Mouse (Mus musculus) lung, postnatal 0 days (tissue): ENCODE data around the gene Mrrf. TPM values are rescaled to one million over a fixed set of nuclear protein-coding genes. Genes with fewer than 3 reads are reported as not detected.

ENCODE experiments used
- ATAC-seq: fragments of 200-750 bp; cut with Nextera tagmentation; 2 replicates; pipeline ENCODE4 v1.8.0; 2017; ENCODE audit warnings: moderate library complexity
- DNase-seq: peaks from one replicate; pipeline ENCODE4 v3.0.0-alpha.2; 2016; ENCODE audit warnings: low spot score
- H3K27ac ChIP-seq: fragments of 300-500 bp; sonication (generic); 2 replicates; pipeline ENCODE4 v1.5.1; 2014; ENCODE audit warnings: antibody characterized with exemption, mild to moderate bottlenecking, low read length, mixed read lengths
- H3K27me3 ChIP-seq: fragments of 300-500 bp; sonication (generic); replicated peaks from 2 replicates; pipeline ENCODE4 v1.6.1; 2014; ENCODE audit warnings: low read length, mixed read lengths; ENCODE audit not compliant: insufficient read depth
- H3K36me3 ChIP-seq: fragments of 300-500 bp; sonication (generic); 2 replicates; pipeline ENCODE4 v1.6.1; 2014; ENCODE audit warnings: low read length, mixed read lengths; ENCODE audit not compliant: insufficient read depth
- H3K4me1 ChIP-seq: fragments of 300-500 bp; sonication (generic); 2 replicates; pipeline ENCODE4 v1.6.1; 2014; ENCODE audit warnings: antibody characterized with exemption, low read depth, low read length, mixed read lengths; ENCODE audit not compliant: insufficient read depth
- H3K4me2 ChIP-seq: fragments of 300-500 bp; sonication (generic); replicated peaks from 2 replicates; pipeline ENCODE4 v1.6.1; 2014; ENCODE audit warnings: low read depth, mild to moderate bottlenecking, low read length, moderate library complexity, mixed read lengths
- H3K4me3 ChIP-seq: fragments of 300-500 bp; sonication (generic); 2 replicates; pipeline ENCODE4 v1.5.1; 2014; ENCODE audit warnings: low read depth, low read length
- H3K9ac ChIP-seq: fragments of 300-500 bp; sonication (generic); replicated peaks from 2 replicates; pipeline ENCODE4 v1.6.1; 2014; ENCODE audit warnings: low read depth, mild to moderate bottlenecking
- H3K9me3 ChIP-seq: fragments of 300-500 bp; sonication (generic); 2 replicates; pipeline ENCODE4 v1.6.1; 2016; ENCODE audit warnings: low read length, mixed read lengths
- CTCF ChIP-seq: IDR thresholded peaks from 2 replicates; pipeline ENCODE4 v1.5.1; 2016; ENCODE audit warnings: antibody characterized with exemption, mild to moderate bottlenecking
- EP300 ChIP-seq: IDR thresholded peaks from 2 replicates; pipeline ENCODE4 v1.6.1; 2016; ENCODE audit warnings: antibody characterized with exemption, mild to moderate bottlenecking, control low read depth
- WGBS: fragments of 180-500 bp; shearing (Covaris S2); extraction: QIAGEN DNeasy Blood & Tissue Kit; methylation state at CpG from one replicate; pipeline ENCODE4 v1.1.7; 2014; 5-methylcytosine and 5-hydroxymethylcytosine counted together
- polyA plus RNA-seq: library from polyadenylated mRNA; unstranded; fragments of >200 nt; fragmentation: Nextera tagmentation; extraction: Ambion mirVana; gene quantifications from 2 replicates; pipeline ENCODE4 v1.2.1, GENCODE M21; 2015

The Mrrf gene
- polyA plus RNA-seq: 24.2 and 27.2 TPM in 2 replicates

- under 1% methylated on average over 49 of the region's 50 CpGs for WGBS
These were observed at the start of gene Mrrf, which contains the start of gene Rbm18 for GRCm38 (mm10) chr2:36136300-36136941. Mrrf (plus strand) TSS chr2:36136389. Rbm18 (minus strand) TSS chr2:36136773.

GRCm38 (mm10) chr2:36089190-36089589 lies 47.0 kb upstream of the Mrrf start:
- 56% methylated on average over 3 of the region's 3 CpGs for WGBS
- Histone ChIP-seq H3K4me1 (peaks cover 7% of the 10 kb centered on the region), H3K27ac (no peak overlapping the region), H3K9me3 (no peaks in the 10 kb centered on the region), H3K4me2 (no peak overlapping the region), H3K27me3 (peaks cover 38% of the 10 kb centered on the region), H3K36me3 (no peaks in the 10 kb centered on the region), H3K4me3 (no peak overlapping the region), H3K9ac (no peak overlapping the region)
- no peak for TF ChIP-seq EP300
- TF ChIP-seq CTCF: no peak
- ATAC-seq: no peak
- no peak for DNase-seq

More at GRCm38 (mm10) chr2:36136300-36136941, at the start of gene Mrrf, which contains the start of gene Rbm18:
- Histone ChIP-seq H3K36me3 (peaks cover 12% of the 10 kb centered on the region), H3K27ac (peak within 1 kb of the TSS; percentile 98), H3K27me3 (no peaks in the 10 kb centered on the region), H3K4me1 (peaks cover 8% of the 10 kb centered on the region; the same call in 1 of the 2 replicates), H3K4me2 (peak within 1 kb of the TSS; percentile 61), H3K4me3 (peak within 1 kb of the TSS; percentile 74), H3K9me3 (no peaks in the 10 kb centered on the region), H3K9ac (peak within 1 kb of the TSS; percentile 80)
- peak; percentile 97 for DNase-seq
- no peak; the same call in none of the 2 replicates for TF ChIP-seq EP300
- TF ChIP-seq CTCF: no peak
- peak; percentile 96 for ATAC-seq

- peak; percentile 42 for DNase-seq
- Histone ChIP-seq H3K4me2 (peak overlapping the region; percentile 60), H3K27ac (no peak overlapping the region), H3K36me3 (no peaks in the 10 kb centered on the region), H3K4me3 (peak overlapping the region; percentile 29), H3K4me1 (peaks cover 7% of the 10 kb centered on the region), H3K9ac (no peak overlapping the region), H3K9me3 (no peaks in the 10 kb centered on the region), H3K27me3 (peaks cover 54% of the 10 kb centered on the region)
- no peak for TF ChIP-seq EP300
- TF ChIP-seq CTCF: no peak
- 18% methylated on average over 64 of the region's 70 CpGs for WGBS
- ATAC-seq: peak; percentile 75
These were observed 45.1 kb upstream of the Mrrf start for GRCm38 (mm10) chr2:36090853-36091741.

- H3K27me3 ChIP-seq: peaks cover 66% of the 10 kb centered on the region
- H3K36me3 ChIP-seq: no peaks in the 10 kb centered on the region
- no peak overlapping the region for H3K4me3 ChIP-seq
- no peak overlapping the region for H3K9ac ChIP-seq
- no peak for DNase-seq
- TF ChIP-seq CTCF: no peak
- TF ChIP-seq EP300: no peak
- 30% methylated on average over 4 of the region's 4 CpGs for WGBS
- H3K27ac ChIP-seq: no peak overlapping the region
- H3K4me1 ChIP-seq: peaks cover 7% of the 10 kb centered on the region
- no peaks in the 10 kb centered on the region for H3K9me3 ChIP-seq
- H3K4me2 ChIP-seq: no peak overlapping the region
- no peak for ATAC-seq
These were observed 43.4 kb upstream of the Mrrf start for GRCm38 (mm10) chr2:36092748-36093147.

GRCm38 (mm10) chr2:36093301-36093700 lies 42.9 kb upstream of the Mrrf start:
- no peak for DNase-seq
- WGBS: 46% methylated on average over 7 of the region's 7 CpGs

GRCm38 (mm10) chr2:36093914-36094475 lies 42.2 kb upstream of the Mrrf start:
- DNase-seq (no peak), ATAC-seq (no peak)
- Histone ChIP-seq H3K4me2 (no peak overlapping the region), H3K9me3 (no peaks in the 10 kb centered on the region), H3K27ac (no peak overlapping the region), H3K4me1 (peaks cover 7% of the 10 kb centered on the region), H3K9ac (no peak overlapping the region), H3K27me3 (peaks cover 78% of the 10 kb centered on the region), H3K36me3 (no peaks in the 10 kb centered on the region), H3K4me3 (no peak overlapping the region)
- WGBS: 19% methylated on average over 31 of the region's 31 CpGs
- no peak for TF ChIP-seq EP300
- TF ChIP-seq CTCF: no peak

More at GRCm38 (mm10) chr2:36093301-36093700, 42.9 kb upstream of the Mrrf start:
- H3K4me1 ChIP-seq: peaks cover 7% of the 10 kb centered on the region
- H3K9me3 ChIP-seq: no peaks in the 10 kb centered on the region
- no peak overlapping the region for H3K4me3 ChIP-seq
- H3K4me2 ChIP-seq: no peak overlapping the region
- TF ChIP-seq EP300: no peak
- TF ChIP-seq CTCF: no peak
- no peak overlapping the region for H3K27ac ChIP-seq
- no peak for ATAC-seq
- peaks cover 72% of the 10 kb centered on the region for H3K27me3 ChIP-seq
- H3K36me3 ChIP-seq: no peaks in the 10 kb centered on the region
- no peak overlapping the region for H3K9ac ChIP-seq
